Mouse (Mus musculus) skeletal muscle tissue, postnatal 0 days (tissue): ENCODE data around the gene Olfr285. TPM values are rescaled to one million over a fixed set of nuclear protein-coding genes. Genes with fewer than 3 reads are reported as not detected.

Experiments used
- polyA plus RNA-seq: library from polyadenylated mRNA; unstranded; fragments of >200 nt; fragmentation: Nextera tagmentation; extraction: Ambion mirVana; gene quantifications from 2 replicates; pipeline ENCODE4 v1.2.1, GENCODE M21; 2015

Gene Olfr285
- polyA plus RNA-seq: not detected in 2 replicates

GRCm38 (mm10) chr15:98317177-98317724, at the start of gene Olfr285:
Olfr285 (minus strand) TSS chr15:98317353.

GRCm38 (mm10) chr15:98340887-98341286, 23.7 kb upstream of the Olfr285 start, which contains the start of gene Olfr284:
Olfr284 (minus strand) TSS chr15:98340987.

GRCm38 (mm10) chr15:98295628-98296551, 21.3 kb downstream of the Olfr285 start, which contains the start of gene Zfp641:
Zfp641 (minus strand) TSS chr15:98296161.

Other genes with a start within 250 kb of the Olfr285 start
- gene Pfkm, start 224.8 kb downstream of the Olfr285 start, polyA plus RNA-seq: 396 and 442 TPM in 2 replicates
- gene Senp1, start 223.6 kb downstream of the Olfr285 start, polyA plus RNA-seq: 8.0 and 9.2 TPM in 2 replicates
- 189 and 195 TPM in 2 replicates for gene Asb8, start 151.7 kb downstream of the Olfr285 start, polyA plus RNA-seq
- 0.09 and 0.19 TPM in 2 replicates for gene Ccdc184, start 150.2 kb downstream of the Olfr285 start, polyA plus RNA-seq
- gene Olfr288, start 121.8 kb downstream of the Olfr285 start, polyA plus RNA-seq: not detected in 2 replicates
- gene Gm44579, start 96.4 kb downstream of the Olfr285 start, polyA plus RNA-seq: not detected in 2 replicates
- not detected in 2 replicates for gene Olfr287, start 96.3 kb downstream of the Olfr285 start, polyA plus RNA-seq
- gene Olfr286, start 82.9 kb downstream of the Olfr285 start, polyA plus RNA-seq: not detected in 2 replicates
- gene H1fnt, start 60.1 kb downstream of the Olfr285 start, polyA plus RNA-seq: not detected in 2 replicates
- 2.9 and 3.2 TPM in 2 replicates for gene Zfp641, start 21.2 kb downstream of the Olfr285 start, polyA plus RNA-seq
- gene Olfr284, start 23.6 kb upstream of the Olfr285 start, polyA plus RNA-seq: not detected in 2 replicates
- gene Olfr283, start 63.6 kb upstream of the Olfr285 start, polyA plus RNA-seq: not detected in 2 replicates
- gene Olfr282, start 113.9 kb upstream of the Olfr285 start, polyA plus RNA-seq: not detected in 2 replicates
- not detected in 2 replicates for gene Olfr281, start 135.2 kb upstream of the Olfr285 start, polyA plus RNA-seq
- not detected in 2 replicates for gene OR5BS1P, start 152.5 kb upstream of the Olfr285 start, polyA plus RNA-seq
- 0.17 TPM in 1 of 2 replicates, not detected in the other for gene Lalba, start 165.4 kb upstream of the Olfr285 start, polyA plus RNA-seq
- not detected in 2 replicates for gene Olfr279, start 175.0 kb upstream of the Olfr285 start, polyA plus RNA-seq
- gene Kansl2, start 216.9 kb upstream of the Olfr285 start, polyA plus RNA-seq: 69.9 and 72.5 TPM in 2 replicates